Mouse (Mus musculus) kidney, postnatal 25 days (tissue): ENCODE results near the gene Cep41.

Experiments
- DNase-seq, 2 experiments: peaks; one replicate each; pipeline ENCODE4 v3.0.0; 2021; ENCODE audit warnings: mixed read lengths in 2 of 2

The Cep41 gene

DNA sequence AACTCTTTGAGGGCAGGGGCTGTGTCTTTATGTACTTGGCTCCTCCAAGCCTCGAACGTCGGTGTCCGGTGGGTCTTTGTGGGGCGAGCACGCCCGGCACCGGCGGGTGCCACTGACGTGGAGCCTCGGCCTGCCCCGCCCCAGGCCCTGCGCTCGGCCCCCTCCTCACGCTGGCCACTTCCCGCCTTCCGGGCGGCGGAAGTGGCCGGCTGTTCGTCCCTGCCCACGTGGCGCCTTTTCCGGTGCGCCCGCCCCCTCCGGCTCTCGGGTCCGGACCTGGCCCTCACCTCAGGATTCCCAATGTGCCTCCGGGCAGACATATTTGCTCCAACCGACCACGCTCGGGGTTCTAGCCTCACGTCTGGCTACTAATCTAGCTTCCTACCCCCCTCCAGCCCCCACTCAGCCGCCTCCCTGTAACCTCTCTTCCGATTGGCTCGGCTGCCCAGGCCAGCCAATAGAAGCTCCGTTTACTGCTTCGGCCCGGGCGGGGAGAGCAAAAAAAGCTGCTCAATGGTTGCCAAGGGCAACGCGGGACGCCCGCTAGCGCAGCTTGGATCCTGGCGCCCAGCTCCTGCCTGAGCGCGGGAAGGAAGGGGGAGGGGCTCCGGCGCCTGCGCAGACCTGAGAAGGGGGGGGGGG, at the start of gene Cep41:
TSS of gene Cep41 (minus strand) at position 400 of the 642 bp plus-strand sequence.
- peak; percentile 95 to 98 for DNase-seq

DNA sequence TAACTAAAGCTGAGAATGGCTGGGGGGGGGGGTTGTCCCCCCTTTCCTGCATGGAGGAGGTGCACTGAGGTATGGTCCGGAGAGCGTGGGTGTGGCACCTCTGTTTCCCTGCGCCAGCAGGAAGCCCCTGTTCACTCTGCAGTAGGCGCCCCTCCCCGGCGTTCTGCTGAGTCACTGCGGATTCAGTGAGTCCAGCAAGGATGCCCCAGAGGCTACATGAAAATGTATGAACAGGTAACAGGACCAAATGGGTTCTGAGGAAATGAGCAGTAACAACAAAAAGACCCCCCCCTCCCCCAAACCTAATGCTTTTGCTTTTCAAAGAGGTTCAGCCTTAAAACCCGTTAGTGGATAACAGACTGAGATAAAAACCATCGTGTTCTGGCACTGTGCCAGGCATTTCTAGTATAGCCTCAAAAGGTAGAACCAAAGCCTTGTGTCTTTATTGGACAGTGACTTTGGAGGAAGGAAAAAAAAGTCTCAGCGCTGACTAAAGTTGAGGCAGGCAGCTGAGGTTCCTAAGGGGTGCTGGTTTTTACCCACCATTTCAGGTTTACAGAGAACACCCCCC, 45.7 kb upstream of the Cep41 start:
- peak; percentile 46 to 67 for DNase-seq

DNA sequence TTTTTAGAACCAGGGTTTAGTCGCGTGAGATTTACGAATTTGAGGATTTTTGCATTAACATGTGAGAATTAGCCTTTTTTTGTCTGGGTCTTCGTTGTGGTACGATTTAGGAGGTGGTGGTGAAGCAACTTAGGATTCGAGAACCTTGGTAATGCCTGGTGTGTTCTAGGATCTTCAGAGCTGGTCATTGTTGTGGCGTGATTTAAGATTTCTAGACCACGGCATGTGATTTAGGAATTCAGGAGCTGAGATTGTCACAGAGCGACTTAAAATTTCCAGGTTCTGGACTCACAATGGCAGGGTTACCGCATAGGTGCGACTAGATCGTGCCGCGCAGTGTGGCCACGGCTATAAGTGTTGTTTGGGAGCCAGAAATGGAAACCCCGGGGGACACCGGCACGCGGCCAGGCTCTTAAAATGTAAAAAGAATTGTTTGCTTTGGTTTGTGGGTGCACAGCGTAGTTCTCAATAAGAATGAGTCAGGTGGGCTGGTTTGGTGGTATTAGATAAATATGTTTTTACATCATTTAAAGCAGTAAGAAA, 45.0 kb upstream of the Cep41 start:
- DNase-seq, result no peak

DNA sequence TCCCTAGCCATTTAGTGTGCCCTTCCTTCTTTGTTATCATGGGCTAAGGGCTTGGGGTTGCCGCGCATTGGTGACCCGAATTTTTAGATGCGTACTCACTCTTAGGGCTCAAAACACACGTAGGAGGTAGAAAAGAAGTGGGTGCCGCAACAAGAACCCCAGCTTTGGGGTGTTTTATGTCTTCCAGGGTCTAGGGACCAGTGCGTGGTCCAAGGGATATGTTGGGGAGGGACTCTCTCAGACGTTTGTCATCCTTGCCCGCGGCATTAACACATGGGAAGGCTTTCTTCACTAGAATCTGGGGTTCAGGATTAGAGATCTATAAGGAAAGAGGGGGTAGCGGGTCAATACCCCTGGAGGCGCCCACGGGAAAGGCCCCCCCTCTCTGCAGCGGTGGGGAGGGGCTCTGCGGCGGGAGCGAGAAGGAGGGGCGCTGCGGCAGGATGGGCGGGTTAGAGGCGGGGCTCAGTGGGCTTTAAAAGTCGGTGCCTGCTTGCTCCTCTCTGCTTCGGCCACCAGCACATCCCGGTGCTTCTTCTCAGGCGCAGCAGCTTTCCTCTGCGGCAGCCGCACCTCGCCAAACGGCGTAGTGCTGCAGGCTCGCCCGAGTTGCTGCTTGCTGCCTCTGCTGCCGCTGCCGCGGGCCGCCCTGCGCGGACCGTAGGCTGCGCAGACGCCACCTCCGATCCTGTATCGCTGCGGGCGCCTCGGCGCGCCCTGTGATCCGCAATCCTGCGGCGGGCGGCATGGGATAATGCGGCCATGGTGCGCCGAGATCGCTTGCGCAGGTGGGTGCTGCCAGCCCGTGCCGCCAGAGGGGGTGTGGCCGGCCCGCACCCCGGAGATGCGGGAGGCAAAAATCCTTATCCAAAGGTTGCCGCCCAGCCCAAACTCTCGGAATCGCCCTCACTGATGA, 44.3 kb upstream of the Cep41 start:
- peak; percentile 70 to 73 for DNase-seq

DNA sequence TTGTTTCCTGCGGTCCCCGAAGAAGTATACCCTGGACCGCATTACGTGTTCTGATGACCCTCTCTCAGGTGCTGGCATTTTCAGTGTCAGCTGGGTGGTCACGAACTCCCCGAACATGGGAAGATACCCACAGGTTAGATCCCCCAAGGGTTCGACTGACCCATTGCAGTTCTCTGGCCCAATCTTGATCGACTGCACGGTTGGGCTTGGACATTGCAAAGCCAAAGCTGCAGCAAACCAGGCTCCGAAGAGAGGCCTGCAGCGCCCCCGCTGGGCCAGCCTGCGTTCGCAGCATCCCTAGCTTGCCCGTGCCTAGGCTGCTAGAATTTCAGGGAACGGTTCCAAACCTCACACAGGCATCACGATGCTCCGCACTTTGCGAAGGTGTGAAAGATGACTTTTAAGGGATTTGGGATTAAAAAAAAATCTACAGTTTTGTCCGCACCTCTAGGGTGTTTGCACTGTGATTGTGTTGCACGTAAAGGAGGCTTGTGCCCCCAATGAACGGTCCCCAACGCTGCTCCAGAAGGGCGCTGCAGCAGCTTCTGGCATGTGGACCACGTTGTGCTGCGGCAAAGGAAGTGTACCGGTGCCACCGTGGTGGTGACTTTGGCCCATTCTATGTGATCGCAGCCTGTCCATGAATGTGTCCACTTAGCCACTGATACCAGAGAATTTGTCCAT, 43.5 kb upstream of the Cep41 start:
- peak; percentile 69 to 75 for DNase-seq

DNA sequence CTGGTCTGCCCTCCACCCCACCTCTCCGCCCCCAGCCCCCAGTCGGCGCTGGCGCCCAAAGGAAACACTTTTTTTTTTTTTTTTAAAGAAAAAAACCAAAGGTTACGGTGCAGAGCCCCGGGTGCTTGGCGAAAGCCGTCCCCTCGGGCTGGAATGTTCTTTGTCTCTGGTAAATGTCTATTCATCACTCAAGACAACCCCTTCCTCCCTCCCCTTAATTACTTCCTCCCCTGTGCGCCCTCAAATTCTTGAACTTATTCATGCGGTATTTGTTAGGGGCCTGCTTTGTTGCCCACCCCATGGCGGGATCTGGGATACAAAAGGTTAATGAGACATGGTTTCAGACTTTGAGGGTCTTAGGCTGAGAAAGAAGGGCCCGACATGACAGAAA, 42.8 kb upstream of the Cep41 start:
- DNase-seq, result peak in 1 of 2 experiments; percentile 47

DNA sequence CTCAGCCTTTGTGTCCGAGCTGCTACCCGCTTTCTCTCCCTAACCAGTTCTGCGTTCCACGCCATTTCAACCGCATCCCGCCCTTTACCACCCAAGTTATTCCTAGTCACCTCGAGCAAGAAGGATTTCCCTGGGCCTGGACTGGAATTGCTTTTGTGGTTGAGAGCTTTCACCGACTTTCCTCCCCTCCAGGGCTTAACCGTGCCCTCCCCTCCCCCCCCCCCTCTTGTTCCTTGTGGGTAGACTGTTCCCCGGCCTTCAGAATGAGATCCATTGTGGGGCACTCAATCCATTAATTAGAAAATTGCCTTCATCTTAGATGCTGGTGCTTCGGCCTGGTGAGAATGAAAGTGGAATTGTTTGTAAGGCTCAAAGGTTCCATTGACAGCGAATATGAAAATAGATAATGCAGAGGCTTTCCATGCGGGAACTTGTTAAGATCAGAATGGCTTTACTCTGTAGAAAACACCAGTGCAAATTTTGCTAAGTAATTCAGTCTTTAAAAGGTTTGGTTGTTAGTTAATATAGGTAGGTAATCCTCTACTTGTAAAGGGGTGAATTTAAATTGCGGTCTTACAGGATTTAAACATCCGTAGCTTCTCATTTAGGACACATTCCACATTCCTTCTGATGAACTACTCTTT, 42.3 kb upstream of the Cep41 start:
- peak in 1 of 2 experiments; percentile 37 for DNase-seq

DNA sequence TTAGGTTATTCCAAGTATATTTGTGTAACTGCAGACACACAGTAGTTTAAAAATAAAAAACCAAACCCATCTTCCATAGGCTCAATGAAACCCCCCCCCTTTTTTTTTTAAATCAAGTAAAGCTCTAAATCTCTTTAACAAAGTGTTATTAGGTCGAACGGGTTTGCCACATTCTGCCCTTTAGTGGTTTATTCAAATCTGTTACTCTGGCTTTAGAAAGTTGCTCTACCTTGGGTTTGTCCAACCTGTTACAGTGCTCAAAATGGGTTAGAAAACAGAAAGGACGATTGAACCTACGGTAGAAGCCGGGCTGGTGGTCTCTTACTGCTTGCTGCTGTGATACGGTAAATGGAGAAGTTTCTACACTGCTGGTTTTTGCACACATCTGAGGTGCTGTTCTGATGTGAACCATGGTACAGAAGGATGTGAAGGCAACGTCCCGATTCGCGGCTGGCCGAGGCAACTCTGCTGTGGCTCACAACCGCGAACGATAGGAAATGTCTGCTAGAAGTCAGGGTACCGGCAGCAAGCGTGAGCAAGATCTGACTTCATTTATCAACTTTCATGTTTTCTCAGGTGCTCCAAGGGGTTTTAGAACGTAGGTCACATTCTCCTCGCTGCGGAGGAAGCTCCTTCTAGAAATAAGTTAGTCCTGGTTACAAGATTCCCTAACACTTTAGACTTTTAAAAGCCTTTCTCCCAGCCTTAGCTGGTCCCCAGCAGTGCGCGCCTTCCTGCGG, 41.6 kb upstream of the Cep41 start:
- peak in 1 of 2 experiments; percentile 35 for DNase-seq

DNA sequence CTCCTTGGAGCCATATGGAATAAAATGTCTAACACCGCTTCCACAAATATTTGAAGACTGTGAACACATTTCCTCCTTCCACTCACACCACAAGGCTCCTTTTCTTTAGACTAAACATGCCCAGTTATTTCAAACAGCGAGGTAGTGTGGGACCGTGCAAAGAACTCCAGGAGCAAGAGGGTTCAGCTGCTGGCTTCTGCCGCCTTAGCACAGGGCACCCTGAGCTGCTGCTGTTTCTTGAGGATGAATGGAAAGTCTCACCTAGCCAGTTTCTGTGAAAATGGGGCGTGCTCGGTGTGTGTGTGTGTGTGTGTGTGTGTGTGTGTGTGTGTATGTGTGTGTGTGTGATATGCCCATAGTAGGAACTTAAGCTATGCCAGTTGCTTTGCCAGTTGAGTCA, 40.9 kb upstream of the Cep41 start:
- DNase-seq, result no peak

DNA sequence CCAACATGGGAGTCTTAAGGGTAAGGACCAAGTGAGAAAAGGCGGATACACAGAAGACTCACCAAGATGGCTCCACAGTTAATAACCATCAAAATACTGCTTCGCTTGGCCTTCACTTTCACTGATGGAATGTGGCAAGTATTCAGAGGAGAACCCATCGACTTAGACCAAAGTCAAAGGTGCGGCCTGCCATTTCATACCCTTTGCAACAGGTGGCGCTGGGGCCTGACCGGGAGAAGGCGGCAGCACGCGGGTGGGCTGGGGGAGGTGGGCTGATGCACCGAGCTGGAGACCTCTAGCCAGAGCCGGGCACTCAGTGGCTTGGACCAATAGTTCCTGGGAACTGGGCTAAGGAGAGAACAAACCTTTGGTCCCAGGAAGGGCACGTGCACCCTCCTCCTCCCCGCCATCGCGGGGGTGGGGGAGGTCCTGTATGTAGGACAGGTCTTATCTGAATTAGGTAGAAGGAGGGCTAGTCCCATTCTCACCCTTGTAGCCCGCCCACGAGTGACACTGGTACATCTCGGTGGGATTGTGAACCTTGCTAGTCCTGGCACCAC, 39.1 kb upstream of the Cep41 start:
- DNase-seq, result peak in 1 of 2 experiments; percentile 31

DNA sequence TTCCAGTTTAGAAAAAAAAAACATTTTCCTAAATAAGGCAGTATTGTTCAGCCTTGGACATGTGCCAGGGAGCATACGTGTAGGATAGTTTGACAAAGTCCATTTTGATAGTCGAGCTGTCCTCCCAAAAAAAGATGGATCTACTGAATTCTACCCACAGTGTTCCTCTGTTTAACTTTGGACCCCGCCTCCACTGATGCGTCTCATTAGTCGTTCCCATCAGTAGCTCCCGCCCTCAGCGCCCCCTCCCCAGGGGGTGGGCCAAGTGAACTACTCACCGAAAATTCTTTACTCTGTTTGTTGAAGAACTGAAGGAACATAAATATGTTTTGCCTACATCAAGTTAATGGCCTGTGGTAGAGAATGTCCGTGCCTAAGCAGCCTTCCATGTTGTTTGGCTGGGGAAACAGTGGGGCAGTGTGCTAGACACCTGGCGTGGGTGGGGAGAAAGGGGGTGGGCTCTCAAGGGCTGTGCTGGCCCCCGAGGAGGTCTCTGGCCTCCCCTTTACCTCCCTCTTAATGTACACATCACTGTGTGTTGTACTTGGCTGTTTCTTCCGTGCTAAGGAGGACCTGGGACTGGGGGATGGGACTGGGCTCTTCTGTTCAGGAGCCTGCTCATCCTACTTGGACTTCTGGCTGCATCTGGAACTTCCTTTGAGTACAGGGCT, 36.9 kb upstream of the Cep41 start:
- peak; percentile 26 to 34 for DNase-seq

DNA sequence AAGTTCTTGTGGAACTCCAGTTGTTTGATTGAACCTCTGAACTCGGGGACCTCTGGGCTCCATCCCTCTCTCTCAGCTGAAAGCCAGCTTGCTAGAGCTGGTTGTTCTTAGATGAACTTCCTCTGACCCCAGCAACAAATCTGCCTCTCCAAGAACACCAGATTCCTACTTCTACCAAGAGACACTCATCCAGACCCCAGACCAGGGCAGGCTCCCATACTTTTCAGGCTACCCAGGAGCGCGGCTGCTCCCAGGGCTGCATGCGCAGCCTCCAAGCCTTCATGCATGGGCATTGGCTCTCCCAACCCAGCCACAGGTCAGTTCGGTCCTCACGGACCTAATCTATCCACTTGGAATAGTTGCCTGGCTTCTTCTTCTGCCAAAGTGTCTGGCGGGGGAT, 29.8 kb upstream of the Cep41 start, which contains the start of gene Mest:
TSS of gene Mest (plus strand) at position 217 of the 400 bp plus-strand sequence.
- no peak for DNase-seq

DNA sequence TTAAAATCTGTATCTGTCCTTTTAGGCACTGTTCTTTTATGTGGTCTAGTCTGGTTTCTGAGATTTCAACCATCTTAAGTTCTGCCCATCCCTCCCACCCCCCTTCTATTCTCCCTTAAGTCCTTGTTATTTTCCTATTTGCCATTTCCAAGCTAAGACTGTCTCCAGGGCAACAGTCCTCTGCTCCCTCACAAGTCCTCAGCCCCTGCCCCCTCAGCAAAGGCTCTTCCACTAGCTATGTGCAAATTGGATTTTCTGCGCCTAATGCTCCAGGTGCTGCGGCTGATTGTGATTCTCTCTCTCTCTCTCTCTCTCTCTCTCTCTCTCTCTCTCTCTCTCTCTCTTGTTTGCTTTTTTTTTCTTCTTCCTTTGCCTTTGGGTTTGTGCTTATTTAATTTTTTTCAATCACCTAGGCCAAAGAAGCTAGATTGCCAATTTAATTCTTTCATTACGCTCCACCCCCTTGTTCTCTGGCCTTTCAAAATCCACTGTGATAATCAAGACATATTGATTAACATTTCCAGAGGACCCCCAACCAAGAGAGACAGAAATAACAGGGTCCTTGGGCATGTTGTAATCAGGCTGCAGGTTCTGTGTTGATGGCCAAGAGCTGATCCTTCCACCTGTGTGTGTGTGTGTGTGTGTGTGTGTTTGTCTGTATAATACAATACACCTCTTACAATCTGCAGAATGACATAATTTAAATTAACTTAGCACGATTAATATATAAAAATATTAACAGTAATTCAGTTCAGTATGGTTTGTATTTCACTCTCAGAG, 29.0 kb upstream of the Cep41 start:
- DNase-seq, result no peak

DNA sequence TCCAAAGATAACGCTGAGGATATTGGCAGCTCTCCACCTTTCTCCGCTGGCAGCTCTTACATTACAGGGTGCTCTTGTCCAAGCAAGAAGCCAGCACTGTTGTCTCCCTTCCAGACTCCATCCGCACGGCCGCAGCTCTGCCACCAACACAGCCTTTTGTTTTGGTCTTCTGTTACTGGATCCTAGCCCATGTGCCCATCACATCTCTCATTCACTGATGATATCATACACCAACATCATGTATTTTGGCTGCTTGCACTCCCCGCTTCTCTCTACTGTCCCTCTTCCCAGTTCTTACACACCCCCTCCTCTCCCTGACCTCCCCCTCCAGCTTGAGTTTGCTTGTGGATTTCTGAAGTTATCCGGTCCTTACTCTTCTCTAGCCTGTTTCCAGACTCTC, 23.2 kb upstream of the Cep41 start:
- DNase-seq, result no peak

DNA sequence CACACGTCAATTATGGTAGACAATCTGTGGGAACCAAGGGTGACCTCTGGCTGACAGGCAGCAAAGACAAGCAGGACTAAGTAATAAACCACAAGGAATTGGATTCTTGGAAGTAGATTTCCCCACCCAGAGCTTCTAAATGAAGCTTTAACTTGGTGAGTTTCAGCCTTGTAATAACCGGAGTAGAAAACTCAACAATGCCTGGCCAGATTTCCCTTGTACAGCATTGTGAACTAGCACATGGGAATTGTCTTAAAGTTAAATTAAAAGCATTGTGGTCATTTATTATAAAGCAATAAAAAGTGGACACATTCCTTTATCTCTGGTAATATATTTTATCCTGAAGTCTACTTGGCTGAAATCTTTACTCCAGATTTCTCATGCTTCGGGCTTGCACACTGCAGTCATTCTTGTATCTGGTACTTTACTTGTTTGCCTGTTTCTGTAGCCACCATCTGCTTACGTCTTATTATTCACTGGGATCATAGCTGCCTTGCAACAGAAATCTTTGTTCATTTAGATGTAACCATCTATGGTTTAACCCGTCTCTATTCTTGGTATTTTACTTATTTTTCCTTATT, 21.4 kb upstream of the Cep41 start:
- no peak for DNase-seq

DNA sequence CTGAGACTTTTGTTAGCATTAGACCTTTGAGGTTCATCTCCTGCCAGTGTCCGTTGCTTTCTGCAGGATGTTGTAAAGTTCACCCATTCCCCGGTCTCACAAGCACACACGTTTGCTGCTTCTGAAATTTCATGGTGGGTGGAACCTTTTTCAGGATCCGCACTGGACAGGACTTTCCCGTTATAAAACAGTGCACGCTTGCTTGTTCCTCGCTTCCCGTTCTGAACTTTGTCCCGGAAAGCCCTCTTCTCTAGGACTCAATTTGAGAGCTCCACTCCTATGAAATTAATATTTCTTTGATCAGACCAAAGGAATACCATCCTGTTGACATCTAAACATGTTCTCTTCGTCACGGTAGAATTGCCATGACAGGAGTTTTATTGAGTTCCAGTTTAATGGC, 20.3 kb upstream of the Cep41 start:
- no peak for DNase-seq

DNA sequence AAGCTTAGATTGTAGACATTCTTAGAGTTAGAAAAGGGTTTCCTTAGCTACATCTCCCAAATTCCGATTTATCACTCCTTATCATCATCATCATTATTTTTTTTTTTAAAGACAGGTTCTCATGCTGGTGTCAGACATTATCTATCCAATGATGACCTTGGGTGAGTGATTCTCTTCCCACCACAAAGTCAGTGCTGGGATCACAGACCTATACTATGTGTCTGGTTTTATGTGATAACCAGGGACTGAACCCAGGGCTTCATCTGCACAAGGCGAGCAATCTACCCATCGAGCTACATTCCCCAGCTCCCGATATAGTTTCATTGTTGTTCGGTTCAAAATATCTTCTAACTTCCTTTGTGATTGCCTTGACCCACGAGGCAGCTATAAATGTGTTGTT, 19.9 kb upstream of the Cep41 start:
- no peak for DNase-seq

DNA sequence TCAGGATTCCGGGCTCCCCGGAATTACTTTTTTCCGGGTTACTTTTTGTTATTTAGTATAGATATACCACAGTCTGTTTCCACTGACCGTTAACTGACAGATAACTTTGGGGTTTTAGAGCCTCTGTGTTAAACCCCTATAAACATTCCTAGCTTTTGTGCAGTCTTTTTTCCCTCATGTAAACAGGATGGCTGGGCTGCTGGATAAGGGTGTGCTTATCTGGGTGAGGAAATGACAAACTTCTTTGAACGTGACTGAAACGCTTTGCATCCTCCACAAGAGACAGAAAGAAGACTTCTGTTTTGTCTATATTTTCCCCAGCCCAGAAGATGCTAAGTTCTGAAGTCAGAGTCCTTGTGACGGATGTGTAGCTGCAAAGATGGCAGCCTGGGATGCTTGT, 18.9 kb upstream of the Cep41 start:
- no peak for DNase-seq

DNA sequence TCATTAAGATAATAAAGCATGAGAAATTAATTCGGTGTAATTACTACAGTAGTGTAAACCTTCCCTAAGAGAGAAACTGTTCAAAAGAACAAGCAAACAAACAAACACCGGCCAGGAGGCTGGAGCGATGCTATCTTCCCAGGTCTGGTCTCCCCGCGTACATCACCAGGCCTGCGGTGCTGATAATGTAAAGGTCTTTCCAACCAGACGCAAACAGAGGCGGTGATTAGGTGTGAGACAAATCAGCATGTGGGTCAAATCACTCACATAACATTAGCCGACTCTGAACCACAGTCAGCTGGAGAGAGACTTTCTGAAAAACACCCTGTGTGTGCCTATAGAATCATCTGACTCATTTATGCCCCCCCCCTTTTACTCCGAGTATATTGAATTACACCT, 17.8 kb upstream of the Cep41 start:
- no peak for DNase-seq
